Mouse (Mus musculus): ENCODE measurements around the gene Olfr523.

Olfr523 gene

GRCm38 (mm10) chr7:140180692-140181091, 7.7 kb downstream of the Olfr523 start:
- DNase-seq (ENCODE audit: low spot score in 2 of 2), result no peak

DNA sequence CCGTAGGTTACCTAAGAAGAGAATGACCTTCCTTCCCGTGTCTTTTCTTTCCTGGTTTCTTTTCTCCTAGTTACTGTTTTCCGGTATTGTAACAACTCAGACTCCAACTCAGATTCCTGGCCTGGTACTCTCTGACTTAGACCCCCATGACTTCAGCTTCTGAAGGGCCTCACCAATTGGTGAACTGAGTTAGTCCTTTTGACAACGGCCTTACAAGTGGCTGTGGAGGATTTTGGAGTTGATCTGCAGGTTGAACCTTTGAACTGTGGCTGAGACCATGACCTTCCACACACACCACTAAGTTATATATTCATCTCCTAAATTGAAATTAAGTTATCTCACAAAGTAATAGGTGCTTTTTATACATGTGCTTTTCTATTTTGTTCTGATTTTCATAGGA, 11.2 kb downstream of the Olfr523 start:
- no peak for DNase-seq (ENCODE audit: low spot score in 2 of 2)

- peak in 1 of 2 experiments; percentile 28 for DNase-seq (ENCODE audit: low spot score in 2 of 2)
Observed at GRCm38 (mm10) chr7:140186646-140187620, 13.9 kb downstream of the Olfr523 start.

- DNase-seq (ENCODE audit: low spot score in 2 of 2), result no peak
Observed at GRCm38 (mm10) chr7:140187721-140188390, 14.8 kb downstream of the Olfr523 start.

GRCm38 (mm10) chr7:140188391-140189328, 15.6 kb downstream of the Olfr523 start:
- no peak for DNase-seq (ENCODE audit: low spot score in 2 of 2)

DNA sequence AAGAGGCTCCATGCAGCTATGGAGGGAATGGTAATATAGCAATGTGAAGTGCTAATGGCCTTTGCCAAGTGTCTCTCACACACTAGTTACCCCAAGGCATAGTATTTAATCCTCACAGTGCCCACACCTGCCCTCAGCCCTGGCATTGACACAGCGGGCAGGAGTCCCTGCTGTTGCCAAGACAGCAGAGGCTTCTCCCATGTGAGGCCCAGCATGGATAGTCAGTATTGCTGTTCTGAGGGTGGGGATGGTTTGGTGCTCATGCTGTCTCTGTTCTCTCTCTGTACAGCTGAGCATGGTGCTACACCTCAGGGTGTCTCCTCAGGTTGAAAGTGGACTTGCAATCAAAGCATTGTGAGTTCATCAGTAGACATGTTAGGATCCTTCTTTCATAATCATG, 17.4 kb downstream of the Olfr523 start:
- no peak for DNase-seq (ENCODE audit: low spot score in 2 of 2)

DNA sequence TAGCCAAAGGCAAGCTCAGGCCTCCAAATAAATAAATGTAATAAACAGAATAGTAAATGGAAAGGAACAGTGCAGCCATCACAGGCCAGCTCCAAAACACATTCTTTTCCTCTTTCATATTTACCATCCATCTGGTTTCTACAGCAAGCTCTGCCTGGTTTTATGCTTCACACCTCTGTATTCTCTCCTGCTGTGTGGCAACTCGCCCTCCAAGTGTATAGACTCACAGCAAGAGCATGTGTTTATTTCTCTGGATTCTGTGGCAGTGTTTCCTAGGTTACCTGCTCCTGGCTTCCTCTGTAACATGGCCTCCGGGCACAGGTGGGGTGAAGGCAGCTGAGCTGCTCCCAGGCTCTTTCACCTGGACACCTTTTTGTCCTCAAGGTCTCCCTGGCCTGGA, 19.4 kb downstream of the Olfr523 start:
- DNase-seq (ENCODE audit: low spot score in 2 of 2), result no peak

- DNase-seq (ENCODE audit: low spot score in 2 of 2), result no peak
Observed at GRCm38 (mm10) chr7:140192851-140193250, 19.8 kb downstream of the Olfr523 start.

DNA sequence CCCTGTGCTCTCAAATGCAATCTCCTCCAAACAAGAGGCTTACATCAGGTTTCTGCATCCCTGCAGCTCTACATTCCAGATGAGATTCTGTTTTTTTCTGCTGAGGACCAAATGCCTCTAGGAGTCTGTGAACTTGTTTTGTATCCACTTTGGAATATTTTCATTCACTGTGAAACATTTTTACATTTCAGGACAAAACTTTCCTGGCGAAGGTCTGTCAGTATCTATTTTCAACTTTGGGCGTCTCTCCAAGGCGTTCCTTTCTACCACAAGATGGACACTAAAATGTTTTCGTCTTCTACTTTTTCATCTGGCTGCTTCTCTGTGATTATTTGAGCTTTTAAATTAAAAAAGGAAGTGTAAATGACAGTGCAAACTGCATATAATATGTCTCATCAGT, 21.0 kb downstream of the Olfr523 start:
- no peak for DNase-seq (ENCODE audit: low spot score in 2 of 2)

DNA sequence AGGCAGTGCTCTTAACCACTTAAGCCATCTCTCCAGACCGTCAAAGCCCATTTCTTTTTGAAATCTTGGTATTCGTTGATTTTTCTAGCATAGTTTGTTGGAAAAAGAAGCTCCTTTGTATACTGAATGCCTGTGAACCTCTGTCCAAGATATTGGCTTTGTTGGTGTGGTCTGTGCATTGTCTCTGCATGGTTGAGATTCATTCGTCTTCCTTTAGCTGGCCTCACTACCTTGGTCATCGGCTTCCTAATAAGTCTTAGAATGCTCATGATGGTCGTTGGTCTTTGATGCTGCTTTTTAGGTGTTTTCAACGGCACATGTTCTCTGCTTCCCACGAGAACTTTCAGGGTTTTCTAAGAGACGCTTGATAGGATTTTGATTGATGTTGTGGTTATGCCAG, 23.0 kb downstream of the Olfr523 start:
- no peak for DNase-seq (ENCODE audit: low spot score in 2 of 2)

GRCm38 (mm10) chr7:140201090-140201489, 28.1 kb downstream of the Olfr523 start:
- no peak for DNase-seq (ENCODE audit: low spot score in 2 of 2)

- no peak for DNase-seq (ENCODE audit: low spot score in 2 of 2)
Observed at GRCm38 (mm10) chr7:140205864-140206263, 32.8 kb downstream of the Olfr523 start, which contains the start of gene Olfr524. Gene Olfr524, minus strand, starts transcription at chr7:140205964.

DNA sequence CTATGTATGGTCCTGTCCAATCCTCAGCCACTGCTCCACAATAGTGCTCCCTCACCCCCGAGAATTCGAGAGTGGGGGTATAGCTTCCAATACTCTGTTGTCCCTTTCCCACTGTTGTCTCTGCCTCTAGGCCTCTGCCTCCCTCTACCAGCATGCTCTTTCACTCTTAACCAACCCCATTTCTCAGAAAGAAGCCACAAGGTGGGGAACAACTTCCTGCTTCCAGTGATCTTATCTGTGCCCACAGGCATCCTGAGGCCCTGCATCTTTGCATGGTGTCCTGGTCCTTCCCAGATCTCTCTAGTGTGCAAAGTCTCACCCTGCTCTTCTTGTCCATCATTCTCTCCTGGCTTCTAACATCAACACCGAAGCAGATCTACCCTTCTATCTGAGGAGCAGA, 33.9 kb downstream of the Olfr523 start:
- no peak for DNase-seq (ENCODE audit: low spot score in 2 of 2)

GRCm38 (mm10) chr7:140208153-140208552, 35.1 kb downstream of the Olfr523 start:
- DNase-seq (ENCODE audit: low spot score in 2 of 2), result no peak

- no peak for DNase-seq (ENCODE audit: low spot score in 2 of 2)
Observed at GRCm38 (mm10) chr7:140208677-140209076, 35.7 kb downstream of the Olfr523 start.

DNA sequence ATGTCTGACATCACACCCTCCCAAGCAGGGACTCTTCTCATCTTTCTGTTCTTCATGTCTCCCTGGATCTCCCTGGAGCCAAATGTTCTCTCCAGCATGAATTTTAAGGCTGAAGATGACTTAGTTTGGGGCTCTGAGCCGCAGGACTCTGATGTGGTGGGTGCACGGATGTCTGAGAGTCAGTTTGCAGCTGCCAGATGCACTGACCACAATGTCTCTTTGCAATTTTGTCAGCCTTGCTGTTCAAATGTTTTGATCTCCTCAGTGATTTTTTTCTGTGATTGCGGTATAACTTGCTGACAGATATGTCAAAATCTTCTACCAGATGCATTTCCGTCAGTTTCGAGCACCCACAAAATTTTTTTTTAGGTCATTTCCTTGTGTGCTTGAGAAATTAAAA, 40.8 kb downstream of the Olfr523 start:
- no peak for DNase-seq (ENCODE audit: low spot score in 2 of 2)

DNA sequence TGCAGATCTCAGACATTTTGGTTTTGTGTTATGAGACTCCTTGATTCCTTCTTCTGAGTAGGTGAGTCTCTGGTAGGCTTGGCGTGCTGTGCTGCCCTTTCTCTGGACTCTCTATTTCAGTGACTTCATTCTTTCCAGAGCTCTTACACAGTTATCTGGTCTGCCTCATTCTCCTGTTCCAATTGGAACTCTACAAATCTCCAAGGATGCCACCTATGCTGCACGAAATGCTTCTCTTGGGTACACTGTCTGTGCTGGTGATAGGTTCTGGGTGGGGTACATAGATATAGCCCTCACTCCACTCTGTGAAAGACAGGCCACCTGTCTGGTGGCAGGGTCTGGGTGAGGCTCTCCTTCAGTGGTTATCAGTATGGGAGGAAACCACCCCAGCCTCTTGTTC, 45.0 kb downstream of the Olfr523 start, which contains the start of gene Cd163l1:
Gene Cd163l1 (plus strand): TSS at position 301 of the 400 bp plus-strand sequence.
- no peak for DNase-seq (ENCODE audit: low spot score in 2 of 2)

- DNase-seq (ENCODE audit: low spot score in 2 of 2), result no peak
Observed at GRCm38 (mm10) chr7:140219268-140219667, 46.3 kb downstream of the Olfr523 start.

DNA sequence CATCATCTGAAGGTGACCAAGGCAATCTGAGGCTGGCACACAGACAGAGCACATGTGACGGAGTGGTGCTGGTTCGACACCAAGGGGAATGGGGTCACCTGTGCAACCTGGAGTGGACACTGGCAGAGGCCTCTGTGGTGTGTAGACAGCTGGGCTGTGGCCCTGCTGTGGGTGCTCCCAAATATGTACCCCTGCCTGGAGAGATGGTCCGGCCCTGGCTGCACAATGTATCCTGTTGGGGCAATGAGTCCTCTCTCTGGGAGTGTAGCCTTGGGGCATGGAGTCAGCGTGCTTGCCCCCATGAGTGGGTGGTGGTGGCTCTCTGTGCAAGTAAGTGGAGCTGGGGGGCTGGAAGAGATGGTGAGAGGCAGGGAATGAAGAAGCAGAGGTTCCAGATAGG, 47.4 kb downstream of the Olfr523 start:
- no peak for DNase-seq (ENCODE audit: low spot score in 2 of 2)

DNA sequence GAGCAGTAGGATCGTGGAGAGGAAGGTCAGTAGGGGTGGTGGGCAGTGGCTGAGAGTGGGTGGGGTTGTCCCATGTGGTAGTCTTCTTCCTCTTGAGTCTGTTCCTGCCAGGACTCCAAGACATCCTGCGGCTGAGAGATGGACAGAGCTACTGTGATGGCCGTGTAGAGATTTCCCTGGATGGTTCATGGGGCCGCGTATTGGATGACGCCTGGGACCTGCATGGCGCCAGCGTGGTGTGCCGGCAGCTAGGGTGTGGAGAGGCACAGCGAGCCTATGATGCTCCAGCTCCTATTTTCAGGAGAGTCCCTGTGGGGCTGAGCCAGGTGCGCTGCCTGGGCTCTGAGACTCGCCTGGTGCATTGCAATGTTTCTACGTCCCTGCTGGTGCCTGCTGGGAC, 51.2 kb downstream of the Olfr523 start:
- no peak for DNase-seq (ENCODE audit: low spot score in 2 of 2)
